Comparison of ENCODE assay signal across 12 mouse cellular contexts in the genomic region with DNA sequence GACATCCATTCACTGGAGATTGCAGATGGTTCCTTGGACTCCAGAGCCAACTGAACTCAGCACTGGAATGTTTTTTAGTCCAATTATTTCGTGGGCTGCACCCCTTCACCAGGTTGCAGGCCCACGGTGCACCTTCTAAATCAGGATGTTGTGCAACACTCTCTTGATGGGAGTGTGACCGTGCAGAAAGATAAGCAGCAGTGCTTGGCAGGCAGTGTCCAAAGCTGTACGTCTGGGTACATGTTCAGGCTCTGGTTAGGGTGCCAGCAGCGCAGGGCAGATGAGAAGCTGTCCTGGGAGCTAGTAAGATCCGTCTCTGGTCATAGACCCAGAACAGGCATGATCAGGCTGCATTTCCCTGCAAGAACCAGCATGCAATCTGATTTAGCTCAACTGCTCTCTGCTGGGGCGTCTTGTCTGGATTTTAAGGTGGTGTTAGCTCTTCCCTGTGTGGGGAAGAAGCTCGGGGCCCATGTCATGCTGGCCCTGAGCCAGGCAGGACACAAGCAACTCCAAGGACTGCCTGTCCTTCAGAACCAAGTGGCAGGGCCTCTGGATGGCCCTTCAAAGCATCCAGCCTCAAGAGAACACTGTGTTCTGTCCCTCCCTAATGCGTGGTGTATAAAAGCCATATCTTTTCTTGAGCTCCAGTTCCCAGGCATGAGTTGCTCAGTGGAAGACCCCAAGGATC. TPM values are rescaled to one million over a fixed set of nuclear protein-coding genes. Genes with fewer than 3 reads are reported as not detected.
DNase-seq lines count a peak whose midpoint lies in the region; ATAC-seq and TF ChIP-seq lines count a peak whose summit lies in the region.
"Had no signal": no experiment of that assay in that cellular context is flagged by ENCODE, and none has a peak within 500 bp of the region (broad histone marks: within the 10 kb centered on the region; RNA-seq: fewer than 3 reads in every experiment).

No protein-coding gene starts in this region.

- WGBS in hindbrain, postnatal 0 days: 87% methylated on average over 9 of the region's 9 CpGs
- WGBS in hindbrain, embryonic 12.5 days: 87% methylated on average over 9 of the region's 9 CpGs
- WGBS in heart, embryonic 11.5 days (ENCODE audit: insufficient replicate concordance): 53% methylated on average over 9 of the region's 9 CpGs

- no peak overlapping the region for H3K4me3 ChIP-seq in hindbrain, postnatal 0 days (ENCODE audit: low read length)
- H3K4me3 ChIP-seq in hindbrain, embryonic 12.5 days: no peak overlapping the region
- no peak overlapping the region for H3K4me3 ChIP-seq in heart, embryonic 11.5 days (ENCODE audit: low read depth, low read length)
- H3K4me3 ChIP-seq: erythroblast, embryonic 14.5 days; limb, embryonic 13.5 days had no signal

- no peaks in the 10 kb centered on the region for H3K4me1 ChIP-seq in hindbrain, postnatal 0 days (ENCODE audit: insufficient read depth, low read length)
- H3K4me1 ChIP-seq in hindbrain, embryonic 12.5 days: no peaks in the 10 kb centered on the region
- peaks cover 10% of the 10 kb centered on the region for H3K4me1 ChIP-seq in heart, embryonic 11.5 days (ENCODE audit: control insufficient read depth, insufficient read depth, low read length)
- H3K4me1 ChIP-seq: limb, embryonic 13.5 days had no signal

- no peaks in the 10 kb centered on the region for H3K9me3 ChIP-seq in hindbrain, postnatal 0 days (ENCODE audit: low read length)
- no peaks in the 10 kb centered on the region for H3K9me3 ChIP-seq in hindbrain, embryonic 12.5 days (replicated peaks)
- no peaks in the 10 kb centered on the region for H3K9me3 ChIP-seq in heart, embryonic 11.5 days (replicated peaks; ENCODE audit: control insufficient read depth, low read length)
- H3K9me3 ChIP-seq: limb, embryonic 13.5 days had no signal

- peaks cover 81% of the 10 kb centered on the region for H3K36me3 ChIP-seq in hindbrain, postnatal 0 days (ENCODE audit: insufficient read depth, low read length)
- peaks cover 87% of the 10 kb centered on the region for H3K36me3 ChIP-seq in hindbrain, embryonic 12.5 days
- H3K36me3 ChIP-seq in heart, embryonic 11.5 days (ENCODE audit: control insufficient read depth, insufficient read depth, low read length): peaks cover 42% of the 10 kb centered on the region

- no peak for ATAC-seq in hindbrain, postnatal 0 days
- no peak for ATAC-seq in hindbrain, embryonic 12.5 days (ENCODE audit: low FRiP score)
- ATAC-seq in heart, embryonic 11.5 days (replicated peaks; ENCODE audit: insufficient number of reproducible peaks, low FRiP score, low TSS enrichment): no peak
- peak; percentile 39; the same call in 1 of the 2 replicates for ATAC-seq in megakaryocyte-erythroid progenitor cell, adult 5-6 weeks (replicated peaks; ENCODE audit: low FRiP score, low TSS enrichment, poor library complexity, severe bottlenecking)
- ATAC-seq: hindbrain, embryonic 16.5 days had no signal

- H3K9ac ChIP-seq in hindbrain, postnatal 0 days (replicated peaks; ENCODE audit: low read length): no peak overlapping the region
- H3K9ac ChIP-seq in hindbrain, embryonic 12.5 days: no peak overlapping the region
- no peak overlapping the region for H3K9ac ChIP-seq in heart, embryonic 11.5 days (ENCODE audit: low read depth, low read length)
- H3K9ac ChIP-seq: limb, embryonic 13.5 days had no signal

- no peak overlapping the region for H3K4me2 ChIP-seq in hindbrain, postnatal 0 days (ENCODE audit: low read depth, low read length)
- no peak overlapping the region for H3K4me2 ChIP-seq in hindbrain, embryonic 12.5 days (replicated peaks)
- no peak overlapping the region for H3K4me2 ChIP-seq in heart, embryonic 11.5 days
- H3K4me2 ChIP-seq: limb, embryonic 13.5 days had no signal

- TF ChIP-seq CTCF in hindbrain, postnatal 0 days (IDR thresholded peaks at IDR 0.05; ENCODE audit: low read depth): no peak

- peak overlapping the region; percentile 45; the same call in 1 of the 2 replicates for H3K27ac ChIP-seq in hindbrain, postnatal 0 days
- no peak overlapping the region for H3K27ac ChIP-seq in hindbrain, embryonic 12.5 days
- H3K27ac ChIP-seq in heart, embryonic 11.5 days (ENCODE audit: low read depth, low read length): peak overlapping the region; percentile 2; the same call in 1 of the 2 replicates
- H3K27ac ChIP-seq: kidney, postnatal 0 days; limb, embryonic 13.5 days had no signal

- H3K27me3 ChIP-seq in hindbrain, postnatal 0 days (ENCODE audit: insufficient read depth, low read length): no peaks in the 10 kb centered on the region
- H3K27me3 ChIP-seq in hindbrain, embryonic 12.5 days: no peaks in the 10 kb centered on the region
- no peaks in the 10 kb centered on the region for H3K27me3 ChIP-seq in heart, embryonic 11.5 days (ENCODE audit: control insufficient read depth, insufficient read depth, low read length)
- H3K27me3 ChIP-seq: limb, embryonic 13.5 days had no signal

- DNase-seq in hindbrain, postnatal 0 days (ENCODE audit: low spot score): no peak
- DNase-seq in adrenal gland, adult 8-10 months: peak; percentile 66
- DNase-seq in urinary bladder, adult 18-20 months (ENCODE audit: low spot score in 2 of 2): no peak
- DNase-seq in spleen, postnatal 14 days (ENCODE audit: low spot score in 2 of 2): no peak
- DNase-seq: retina, postnatal 1 day had no signal

RNA-seq across cellular contexts. Expression of a gene that starts 16.2 kb away (rescaled TPM):
- 62.4 and 62.6 TPM in 2 replicates for total RNA-seq in hindbrain, postnatal 0 days (2014; rRNA removed)
- 32.1 and 33.5 TPM in 2 replicates for polyA plus RNA-seq in hindbrain, postnatal 0 days (2015; fragmentation: Nextera tagmentation; extraction: Ambion mirVana)
- polyA plus RNA-seq in hindbrain, embryonic 12.5 days (2016; fragmentation: Nextera tagmentation; extraction: Ambion mirVana): 46.1 and 51.2 TPM in 2 replicates
- 100 to 1,000 TPM; 154 to 260 (median 207) TPM for total RNA-seq in adrenal gland, adult 8-10 months (2022)
- polyA plus RNA-seq in heart, embryonic 11.5 days (2014; fragmentation: Nextera tagmentation; extraction: Ambion mirVana): 20.7 and 27.3 TPM in 2 replicates
- total RNA-seq in megakaryocyte-erythroid progenitor cell, adult 5-6 weeks (2014; fragmentation: Nextera tagmentation): 40.5 and 62.7 TPM in 2 replicates
- 39.8 and 56.7 TPM in 2 replicates for total RNA-seq in megakaryocyte-erythroid progenitor cell, adult 5-6 weeks (2017)

RNA-seq across cellular contexts. Expression of a gene that starts 26.8 kb away (rescaled TPM):
- 40.8 and 44.2 TPM in 2 replicates for total RNA-seq in hindbrain, postnatal 0 days (2014; rRNA removed)
- 33.5 and 34.0 TPM in 2 replicates for polyA plus RNA-seq in hindbrain, postnatal 0 days (2015; fragmentation: Nextera tagmentation; extraction: Ambion mirVana)
- 21.1 and 22.2 TPM in 2 replicates for polyA plus RNA-seq in hindbrain, embryonic 12.5 days (2016; fragmentation: Nextera tagmentation; extraction: Ambion mirVana)
- total RNA-seq in adrenal gland, adult 8-10 months (2022): 10 to 100 TPM in 3 of 4 experiments, 1 to 10 TPM in 1; 9.1 to 17.0 (median 14.6) TPM
- polyA plus RNA-seq in heart, embryonic 11.5 days (2014; fragmentation: Nextera tagmentation; extraction: Ambion mirVana): 15.3 and 17.6 TPM in 2 replicates
- 10.5 and 15.8 TPM in 2 replicates for total RNA-seq in megakaryocyte-erythroid progenitor cell, adult 5-6 weeks (2014; fragmentation: Nextera tagmentation)
- total RNA-seq in megakaryocyte-erythroid progenitor cell, adult 5-6 weeks (2017): 9.9 and 17.8 TPM in 2 replicates
